Mouse (Mus musculus) kidney, postnatal 14 days (tissue): ENCODE data around the gene Ripor3.

Experiments
- DNase-seq: peaks from one replicate; pipeline ENCODE4 v3.0.0; 2022; ENCODE audit warnings: mixed read lengths

Gene Ripor3

GRCm38 (mm10) chr2:167930975-167931374, 79.4 kb downstream of the Ripor3 start:
- no peak for DNase-seq
